Mouse (Mus musculus): ENCODE results near the gene Gucd1.
"Not testable (repeated sequence)": the region's sequence is repeated elsewhere in the genome, so short reads cannot be mapped to it uniquely, and the experiment has no call there.

The Gucd1 gene

DNA sequence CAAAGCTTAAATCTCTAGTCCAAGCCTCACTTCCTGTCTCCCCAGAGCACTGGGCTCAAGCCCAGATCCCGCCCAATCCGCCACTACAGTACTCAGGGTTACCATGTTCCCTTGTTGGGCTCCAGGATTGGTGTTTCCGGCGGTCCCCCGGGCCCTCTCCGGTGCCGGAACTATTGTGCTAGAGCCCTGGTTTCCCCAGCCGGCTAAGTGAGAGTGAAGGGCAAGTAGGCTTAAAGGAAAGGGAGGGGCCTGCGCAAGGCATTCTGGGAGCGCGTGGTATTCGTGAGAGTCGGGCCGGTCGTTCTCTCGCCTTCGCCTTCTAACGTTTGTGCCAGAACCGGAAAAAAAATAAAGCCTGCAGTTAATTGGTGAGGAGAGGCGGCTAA lies at the start of gene Gucd1:
Gene Gucd1, minus strand, starts transcription at position 215 of the 386 bp plus-strand sequence.
- peak; percentile 97 for DNase-seq

DNA sequence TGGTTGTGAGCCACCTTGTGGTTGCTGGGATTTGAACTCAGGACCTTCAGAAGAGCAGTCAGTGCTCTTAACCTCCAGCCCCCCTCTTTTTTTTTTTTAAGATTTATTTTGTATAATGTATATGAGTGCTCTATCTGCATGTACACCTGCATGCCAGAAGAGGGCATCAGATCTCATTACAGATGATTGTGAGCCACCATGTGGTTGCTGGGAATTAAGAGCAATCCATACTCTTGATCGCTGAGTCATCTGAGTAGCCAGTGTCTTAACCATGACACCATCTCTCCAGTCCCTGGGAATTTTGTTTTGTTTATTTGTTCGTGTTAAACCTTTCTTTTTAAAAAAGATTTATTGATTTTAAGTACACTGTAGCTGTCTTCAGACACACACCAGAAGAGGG lies 49.0 kb upstream of the Gucd1 start:
- not testable (repeated sequence) for DNase-seq

- DNase-seq: no peak
Observed at GRCm38 (mm10) chr10:75566321-75566720, 48.5 kb upstream of the Gucd1 start.

GRCm38 (mm10) chr10:75565906-75566305 lies 48.1 kb upstream of the Gucd1 start:
- DNase-seq: no peak

DNA sequence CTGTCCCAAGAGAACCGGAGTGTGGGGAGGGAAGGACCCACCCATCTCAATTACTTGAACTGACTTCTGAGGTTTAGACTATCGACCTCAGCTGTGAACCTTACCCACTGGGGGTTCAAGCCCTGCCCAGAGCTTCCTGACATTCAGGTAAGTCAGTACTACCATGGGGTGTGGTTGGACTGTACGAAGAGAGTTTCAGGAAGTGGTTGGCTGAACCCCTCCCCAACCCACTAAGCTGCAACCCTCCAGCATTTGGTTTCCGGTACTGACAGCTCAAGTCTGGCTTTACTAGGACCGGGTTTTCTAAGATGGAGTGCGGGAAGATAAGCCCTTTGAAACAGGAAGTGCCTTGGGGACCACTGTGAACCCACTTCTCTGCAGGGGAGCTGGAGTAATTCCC lies 47.7 kb upstream of the Gucd1 start:
- no peak for DNase-seq

- no peak for DNase-seq
Observed at GRCm38 (mm10) chr10:75564687-75565265, 47.0 kb upstream of the Gucd1 start.

DNA sequence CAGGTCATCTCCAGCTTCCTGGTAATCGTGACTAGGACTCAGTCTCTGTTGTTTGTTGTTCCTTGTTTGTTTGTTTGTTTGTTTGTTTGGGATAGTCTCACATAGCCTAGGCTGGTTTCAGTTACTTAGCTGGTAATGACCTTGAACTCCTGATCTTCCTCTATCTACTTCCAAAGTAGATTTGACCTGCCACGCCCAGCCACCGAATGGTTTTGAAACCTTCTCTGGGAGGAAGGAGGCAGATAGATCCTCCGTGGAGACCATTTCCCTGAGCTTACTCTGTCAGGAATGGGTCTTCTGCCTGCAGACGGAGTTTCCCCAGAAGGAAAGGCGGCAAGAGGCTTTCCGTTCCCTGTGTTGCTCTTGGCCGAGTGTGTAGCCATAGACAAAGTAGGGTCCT lies 44.8 kb upstream of the Gucd1 start:
- no peak for DNase-seq

DNA sequence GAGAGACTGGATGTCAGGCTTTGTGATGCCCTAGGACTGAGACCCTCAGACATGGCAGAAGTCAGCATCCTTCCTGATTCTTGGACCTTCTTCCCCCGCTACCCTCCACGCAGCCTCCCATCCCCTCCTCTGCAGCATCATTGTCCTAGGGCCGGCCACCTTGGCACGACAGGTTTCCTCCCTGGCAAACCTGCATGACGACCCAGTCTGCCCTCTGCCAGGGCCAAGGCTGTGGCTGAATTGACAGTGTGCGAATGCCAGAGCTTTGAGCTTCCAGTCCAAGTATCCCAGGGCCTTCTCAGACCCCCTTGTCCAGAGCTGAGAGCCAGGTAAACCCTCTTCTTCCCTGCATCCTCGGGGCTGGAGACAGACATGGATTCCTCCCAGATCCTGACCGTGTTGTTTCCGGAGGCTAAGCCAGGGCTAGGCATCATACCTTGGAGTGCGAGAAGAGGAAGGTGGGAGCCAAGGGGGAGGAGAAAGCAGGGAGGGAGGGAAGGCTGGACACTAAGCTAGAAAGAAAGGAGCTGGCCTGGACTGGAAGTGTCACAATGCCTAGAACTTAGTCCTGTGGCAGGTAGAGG lies 43.4 kb upstream of the Gucd1 start, which contains the start of gene Ggt1:
Gene Ggt1, plus strand, starts transcription at position 534 of the 584 bp plus-strand sequence.
- no peak for DNase-seq

DNA sequence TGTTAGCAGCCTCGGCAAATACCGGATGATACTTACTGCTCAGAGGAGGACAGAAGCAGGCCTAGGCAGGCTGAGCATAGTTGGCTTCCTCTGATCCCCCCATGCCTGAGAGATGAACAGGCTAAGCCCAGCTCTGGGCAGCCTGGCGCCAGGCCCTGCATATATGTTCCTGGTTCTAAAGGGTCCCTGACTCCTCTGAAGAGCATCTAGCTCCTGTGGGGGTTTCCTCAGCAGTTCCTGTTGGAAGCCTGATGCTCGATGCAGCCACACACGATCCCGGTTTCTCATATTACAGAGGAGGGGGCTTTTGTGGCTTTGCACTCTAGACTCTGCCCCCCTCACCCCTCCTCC lies 42.8 kb upstream of the Gucd1 start:
- no peak for DNase-seq

DNA sequence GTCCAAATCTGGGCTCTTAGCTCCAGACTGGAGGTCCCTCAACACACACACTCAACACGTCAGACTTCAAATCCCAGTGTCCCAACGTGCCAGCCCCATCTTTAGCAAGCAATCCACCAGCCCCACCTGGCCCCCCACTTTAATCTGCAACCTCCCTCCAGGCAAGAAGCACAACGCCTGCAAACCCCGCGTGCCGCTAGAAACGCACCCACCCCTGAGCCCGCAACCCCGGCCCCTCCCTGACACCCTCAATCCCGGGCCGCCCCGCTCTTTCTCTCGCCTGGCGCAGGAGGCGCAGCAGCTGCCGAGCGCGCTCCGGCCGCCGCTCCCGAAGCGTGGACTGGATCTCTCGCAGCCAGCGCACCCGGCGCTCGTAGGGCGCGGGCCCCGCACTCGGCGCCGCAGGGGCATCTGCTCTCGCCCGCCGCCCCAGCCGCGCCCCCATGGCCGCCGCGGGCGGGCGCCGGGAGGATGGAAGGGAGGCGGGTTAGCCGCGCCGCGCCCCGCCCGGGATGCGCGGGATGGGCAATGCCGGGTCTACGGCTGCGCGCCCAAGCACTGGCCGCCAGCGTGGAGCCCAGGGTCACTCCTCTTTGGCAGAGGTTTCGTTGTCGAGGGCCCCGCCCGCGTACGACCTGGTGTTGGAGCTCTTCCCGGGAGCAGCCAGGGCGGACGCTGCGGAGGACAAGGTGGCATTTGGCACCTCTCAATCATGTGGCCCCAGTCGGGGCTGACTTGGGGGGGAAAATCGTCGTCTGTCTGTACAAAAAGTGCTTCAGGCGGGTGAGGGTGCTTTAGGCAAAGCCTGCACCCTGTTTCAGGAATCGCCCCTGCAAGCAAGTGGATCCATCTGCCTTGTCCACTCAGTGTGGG lies 42.1 kb upstream of the Gucd1 start, which contains the start of gene Lrrc75b:
Gene Lrrc75b, minus strand, starts transcription at position 655 of the 873 bp plus-strand sequence.
- DNase-seq: peak; percentile 73

DNA sequence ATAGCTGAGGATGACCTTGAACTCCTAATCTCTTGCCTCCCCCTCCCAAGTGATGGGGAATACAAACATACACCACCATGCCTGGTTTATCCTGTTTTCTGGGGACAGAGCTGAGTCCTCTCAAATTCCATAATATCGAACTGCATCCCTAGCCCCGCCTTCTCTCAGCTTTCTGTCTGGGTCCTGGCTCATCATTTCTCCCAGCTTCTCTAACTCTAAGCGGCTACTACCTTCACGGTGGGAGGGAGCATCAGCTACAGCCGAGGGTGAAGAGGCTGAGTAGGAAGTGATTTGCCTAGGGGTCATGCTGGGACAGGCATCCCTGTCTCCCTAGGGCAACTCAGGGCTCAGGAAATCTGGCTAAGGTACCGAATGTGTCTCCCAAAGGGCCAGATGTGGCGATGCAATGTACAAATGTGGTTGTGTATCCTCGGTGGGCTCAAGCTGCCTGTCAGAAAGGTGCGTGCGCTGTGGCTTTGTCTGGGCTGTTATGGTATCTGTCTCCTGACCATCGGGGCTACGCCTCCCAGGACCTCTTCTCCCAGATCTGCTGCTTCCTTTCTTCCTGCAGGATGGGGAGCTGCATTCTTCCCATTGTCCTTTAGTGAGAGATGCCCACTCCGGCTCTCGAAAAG lies 41.4 kb upstream of the Gucd1 start:
- no peak for DNase-seq

DNA sequence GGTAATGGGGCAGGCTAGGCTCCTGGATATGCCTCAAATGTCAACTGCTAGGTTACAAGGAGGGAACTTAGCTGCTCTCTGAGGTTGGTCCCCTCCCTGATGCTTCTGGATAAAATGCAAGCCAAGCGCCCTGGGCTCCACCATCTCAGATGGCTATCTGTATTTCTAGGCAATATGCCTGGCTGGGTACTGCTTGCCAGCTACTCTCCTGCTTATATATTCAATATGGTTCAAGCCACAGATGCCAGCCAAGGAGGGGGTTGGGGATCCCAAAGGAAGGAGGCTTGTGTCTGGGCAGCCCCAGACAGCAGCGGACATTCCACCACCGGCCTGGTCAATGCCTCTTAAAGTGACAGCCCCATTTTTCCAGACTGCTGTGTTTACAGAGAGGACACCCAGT lies 40.7 kb upstream of the Gucd1 start:
- DNase-seq: no peak

- no peak for DNase-seq
Observed at GRCm38 (mm10) chr10:75556026-75556425, 38.3 kb upstream of the Gucd1 start.

- no peak for DNase-seq
Observed at GRCm38 (mm10) chr10:75555557-75555956, 37.8 kb upstream of the Gucd1 start.

GRCm38 (mm10) chr10:75554090-75554489 lies 36.3 kb upstream of the Gucd1 start:
- no peak for DNase-seq

DNA sequence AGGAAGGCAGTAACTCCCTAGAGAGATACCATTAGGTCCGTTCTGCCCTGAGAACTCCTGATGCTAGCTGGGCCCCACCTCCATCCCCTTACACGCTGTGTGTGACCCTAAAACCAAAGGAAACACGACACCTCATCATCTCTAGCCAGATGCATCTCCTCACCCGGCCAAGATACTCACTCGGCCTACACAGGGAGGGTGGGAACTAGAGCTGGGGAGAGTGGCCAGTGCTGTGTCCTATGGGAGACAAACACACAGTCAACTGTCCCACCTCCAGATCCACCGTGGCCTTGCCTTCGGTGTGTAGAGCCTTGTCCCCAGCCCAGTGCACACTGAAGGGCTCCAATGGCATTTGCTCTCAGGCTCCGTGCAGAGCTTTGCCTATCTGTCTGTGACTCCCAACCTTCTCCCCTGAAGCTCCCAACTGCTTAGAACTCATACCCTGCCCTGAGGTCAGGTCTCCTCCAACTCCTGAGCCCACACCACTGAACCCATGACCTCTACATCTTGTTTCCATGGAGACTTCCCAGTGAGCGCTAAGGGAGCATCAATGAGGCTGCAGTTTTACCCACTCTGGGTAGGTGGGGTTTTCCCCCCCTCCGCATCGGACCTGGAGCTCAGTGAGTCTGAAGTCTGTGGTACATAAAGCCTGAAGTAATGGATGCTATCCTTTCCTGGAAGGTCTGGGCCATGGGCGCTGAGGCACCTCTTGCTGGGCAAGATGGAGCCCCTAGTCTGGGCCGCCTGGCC lies 35.1 kb upstream of the Gucd1 start:
- no peak for DNase-seq

DNA sequence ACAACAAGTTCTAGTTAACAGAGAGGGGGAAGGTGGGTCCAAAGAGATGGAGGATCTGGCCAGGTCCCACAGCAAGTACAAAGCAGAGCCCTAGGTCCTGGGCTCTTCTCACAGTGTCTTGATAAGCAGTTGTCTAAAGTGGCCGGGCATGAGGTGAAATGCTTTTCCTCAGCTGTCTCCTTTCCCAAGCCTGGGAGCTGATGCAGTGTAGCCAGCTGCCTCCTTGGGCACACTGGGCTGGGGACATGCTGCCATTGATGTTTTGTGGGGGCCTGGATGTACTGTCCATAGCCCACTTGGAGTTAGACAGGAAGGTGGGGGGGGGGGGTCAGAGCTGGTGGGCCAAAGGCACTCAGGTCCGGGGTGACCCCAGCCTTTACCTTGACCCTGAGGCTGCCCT lies 34.3 kb upstream of the Gucd1 start:
- DNase-seq: no peak

- DNase-seq: no peak
Observed at GRCm38 (mm10) chr10:75551175-75551574, 33.4 kb upstream of the Gucd1 start.

- DNase-seq: no peak
Observed at GRCm38 (mm10) chr10:75549886-75550285, 32.1 kb upstream of the Gucd1 start.

DNA sequence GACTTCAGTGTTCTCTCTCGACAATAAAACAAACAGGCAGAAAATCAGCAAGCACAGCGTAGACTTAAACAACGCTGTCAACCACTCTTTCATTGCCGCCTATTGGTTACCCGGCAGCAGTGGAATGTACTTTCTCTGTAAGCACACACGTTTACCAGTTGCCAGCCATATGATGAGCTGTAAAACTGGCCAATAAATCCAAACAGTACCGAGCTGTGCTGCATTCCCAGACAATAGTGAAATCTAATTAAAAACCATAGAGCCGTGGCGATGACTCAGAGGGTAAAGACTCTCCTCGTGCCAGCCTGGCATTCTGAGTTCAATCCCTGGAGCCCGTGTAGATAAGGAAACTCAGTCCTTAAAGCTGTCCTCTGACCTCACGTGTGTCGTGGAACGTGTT lies 30.7 kb upstream of the Gucd1 start:
- no peak for DNase-seq

GRCm38 (mm10) chr10:75547901-75548300 lies 30.1 kb upstream of the Gucd1 start:
- no peak for DNase-seq

DNA sequence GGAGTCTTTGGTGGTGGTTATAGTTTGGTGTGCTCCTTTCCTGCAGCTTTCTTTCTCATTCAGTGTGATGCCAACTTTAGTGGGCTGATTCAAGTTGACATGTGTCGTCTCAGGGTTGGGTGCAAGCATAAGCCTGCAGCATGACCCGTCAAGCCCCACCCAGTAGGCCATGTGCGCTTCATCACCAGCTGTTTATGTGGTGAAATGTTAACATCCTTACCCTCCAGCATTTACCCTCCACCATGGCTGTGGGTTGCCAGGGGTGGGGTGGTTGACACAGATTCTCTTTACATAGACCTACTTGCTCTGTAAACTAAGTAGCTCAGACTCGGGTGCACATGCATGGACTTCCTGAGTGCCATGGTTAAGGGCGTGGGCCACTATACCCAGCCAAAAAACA lies 18.4 kb upstream of the Gucd1 start:
- no peak for DNase-seq

GRCm38 (mm10) chr10:75535423-75535822 lies 17.7 kb upstream of the Gucd1 start:
- no peak for DNase-seq

Measured in embryo, embryonic 11 days (tissue).